Mouse (Mus musculus): ENCODE data around the gene Ifnl3. TPM values are rescaled to one million over a fixed set of nuclear protein-coding genes. Genes with fewer than 3 reads are reported as not detected.

Gene Ifnl3
- polyA plus RNA-seq, 1 experiment from 2014 or later = not detected

DNA sequence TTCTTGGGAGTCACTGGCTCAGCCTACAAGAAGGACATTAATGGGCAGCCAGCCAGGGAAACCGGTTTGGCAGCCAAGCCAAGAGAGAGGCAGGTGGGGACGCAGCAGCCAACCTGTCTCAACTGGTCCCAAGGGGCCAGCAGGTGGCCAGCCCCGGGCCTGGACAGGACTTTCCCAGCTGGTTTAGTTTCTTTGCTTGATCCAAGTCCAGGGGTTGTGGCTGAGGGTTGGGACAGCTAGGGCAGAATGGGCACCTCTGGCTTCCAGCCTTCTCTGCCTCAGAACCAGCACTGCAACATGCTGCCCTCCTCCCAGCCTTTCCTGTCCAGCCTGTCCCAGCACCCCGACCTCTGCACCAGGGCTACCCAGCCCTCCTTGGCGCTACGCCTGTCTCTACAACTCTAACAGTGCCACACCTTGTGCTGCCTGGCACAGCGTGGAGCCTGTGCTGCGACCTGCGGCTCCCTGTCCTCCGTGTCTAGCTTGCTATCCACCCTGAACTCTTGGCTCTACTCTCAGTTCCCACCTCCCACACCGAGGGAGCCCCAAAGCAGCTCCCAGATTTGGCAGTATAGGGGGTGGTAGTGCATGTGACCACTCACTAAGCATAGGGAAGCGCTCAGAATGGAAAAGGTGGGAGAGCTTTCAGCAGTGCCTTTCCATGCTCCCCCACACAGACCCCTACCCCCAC is 47.8 kb downstream of the Ifnl3 start:
- H3K27ac ChIP-seq (replicated peaks in 1 of 2; ENCODE audit: control insufficient read depth in 1 of 2, insufficient read depth in 1 of 2, low read depth in 2 of 2, low read length in 2 of 2) = peak overlapping the region; percentile 7 to 13; a peak in 2 of 4 replicates
- H3K9ac ChIP-seq (ENCODE audit: low read length) = peak overlapping the region; percentile 25
- no peak overlapping the region for H3K4me3 ChIP-seq (ENCODE audit: control insufficient read depth in 1 of 2, insufficient read depth in 1 of 2, low read depth in 1 of 2, low read length in 2 of 2)
- no peak for ATAC-seq (ENCODE audit: insufficient number of reproducible peaks, insufficient read depth, low FRiP score, low read depth)
- H3K4me1 ChIP-seq (ENCODE audit: control insufficient read depth in 2 of 2, insufficient read depth in 2 of 2, low read length in 2 of 2) = peaks cover 32 to 35% of the 10 kb centered on the region in 2 experiments
- no peaks in the 10 kb centered on the region for H3K9me3 ChIP-seq (ENCODE audit: control insufficient read depth, low read length)
- 57% methylated on average over 12 of the region's 12 CpGs for WGBS
- peaks cover 39% of the 10 kb centered on the region for H3K36me3 ChIP-seq (ENCODE audit: control insufficient read depth, insufficient read depth, low read length)
- H3K27me3 ChIP-seq (ENCODE audit: control insufficient read depth, insufficient read depth, low read length) = no peaks in the 10 kb centered on the region
- H3K4me2 ChIP-seq (ENCODE audit: low read length) = no peak overlapping the region

- Histone ChIP-seq H3K27me3 (ENCODE audit: control insufficient read depth, insufficient read depth, low read length) (no peaks in the 10 kb centered on the region), H3K9me3 (ENCODE audit: control insufficient read depth, low read length) (no peaks in the 10 kb centered on the region), H3K4me1 (ENCODE audit: control insufficient read depth in 2 of 2, insufficient read depth in 2 of 2, low read length in 2 of 2) (peaks cover 33 to 36% of the 10 kb centered on the region in 2 experiments), H3K9ac (ENCODE audit: low read length) (peak overlapping the region; percentile 10), H3K4me2 (ENCODE audit: low read length) (no peak overlapping the region), H3K27ac (replicated peaks in 1 of 2; ENCODE audit: control insufficient read depth in 1 of 2, insufficient read depth in 1 of 2, low read depth in 2 of 2, low read length in 2 of 2) (peak overlapping the region in 1 of 2 experiments; percentile 7; a peak in 2 of 4 replicates), H3K4me3 (ENCODE audit: control insufficient read depth in 1 of 2, insufficient read depth in 1 of 2, low read depth in 1 of 2, low read length in 2 of 2) (no peak overlapping the region), H3K36me3 (ENCODE audit: control insufficient read depth, insufficient read depth, low read length) (peaks cover 32% of the 10 kb centered on the region)
- ATAC-seq (ENCODE audit: insufficient number of reproducible peaks, insufficient read depth, low FRiP score, low read depth) = no peak
- 37% methylated on average over 5 of the region's 5 CpGs for WGBS
Observed at GRCm38 (mm10) chr7:28570982-28571682, 48.5 kb downstream of the Ifnl3 start.

DNA sequence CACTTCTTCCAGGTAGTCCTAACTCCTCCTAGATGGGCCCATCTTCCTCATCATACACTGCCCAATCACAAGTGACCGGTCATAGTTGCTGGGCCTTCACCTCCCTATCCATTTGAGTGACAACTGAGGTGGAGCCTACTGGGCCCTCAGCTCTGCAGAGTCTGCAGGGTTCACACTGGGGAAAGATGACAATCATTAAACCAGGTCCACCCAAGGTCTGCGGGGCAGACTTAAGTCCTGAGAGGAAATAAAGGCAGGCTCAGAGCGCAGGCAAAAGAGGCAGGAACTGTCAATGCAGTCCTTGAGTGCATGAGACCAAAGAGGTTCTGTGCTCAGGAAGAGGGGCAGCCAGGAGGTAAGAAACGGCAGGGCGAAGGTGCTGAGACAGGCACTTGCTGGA is 50.1 kb downstream of the Ifnl3 start:
- H3K4me2 ChIP-seq (ENCODE audit: low read length) = no peak overlapping the region
- WGBS = 80% methylated on average over 5 of the region's 5 CpGs
- no peaks in the 10 kb centered on the region for H3K27me3 ChIP-seq (ENCODE audit: control insufficient read depth, insufficient read depth, low read length)
- peaks cover 17% of the 10 kb centered on the region for H3K36me3 ChIP-seq (ENCODE audit: control insufficient read depth, insufficient read depth, low read length)
- H3K4me3 ChIP-seq (ENCODE audit: control insufficient read depth in 1 of 2, insufficient read depth in 1 of 2, low read depth in 1 of 2, low read length in 2 of 2) = no peak overlapping the region
- no peak overlapping the region for H3K27ac ChIP-seq (replicated peaks in 1 of 2; ENCODE audit: control insufficient read depth in 1 of 2, insufficient read depth in 1 of 2, low read depth in 2 of 2, low read length in 2 of 2)
- H3K4me1 ChIP-seq (ENCODE audit: control insufficient read depth in 2 of 2, insufficient read depth in 2 of 2, low read length in 2 of 2) = peaks cover 48 to 52% of the 10 kb centered on the region in 2 experiments
- H3K9ac ChIP-seq (ENCODE audit: low read length) = no peak overlapping the region
- no peaks in the 10 kb centered on the region for H3K9me3 ChIP-seq (ENCODE audit: control insufficient read depth, low read length)
- ATAC-seq (ENCODE audit: insufficient number of reproducible peaks, insufficient read depth, low FRiP score, low read depth) = no peak

DNA sequence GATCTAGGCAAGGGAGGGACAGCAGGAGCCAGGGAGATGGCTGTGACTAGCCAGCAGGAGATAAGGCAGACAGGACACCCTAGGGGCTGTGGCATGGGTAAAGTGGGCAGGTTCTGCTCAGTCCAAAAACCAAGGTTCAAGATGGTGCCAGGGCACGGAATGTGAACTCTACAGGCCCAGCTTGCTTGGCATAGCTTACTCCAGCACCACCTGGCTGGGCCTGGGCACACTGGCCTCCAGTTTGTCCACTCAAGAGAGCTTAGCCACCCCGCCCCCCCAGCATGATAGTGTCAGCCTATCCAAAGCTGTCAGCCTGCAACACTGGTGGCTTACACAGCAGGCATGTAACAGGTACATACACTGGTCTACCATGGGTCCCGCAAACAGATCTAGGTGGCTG is 50.6 kb downstream of the Ifnl3 start:
- Histone ChIP-seq H3K36me3 (ENCODE audit: control insufficient read depth, insufficient read depth, low read length) (peaks cover 11% of the 10 kb centered on the region; the same call in 1 of the 2 replicates), H3K9ac (ENCODE audit: low read length) (no peak overlapping the region), H3K4me2 (ENCODE audit: low read length) (no peak overlapping the region), H3K4me3 (ENCODE audit: control insufficient read depth in 1 of 2, insufficient read depth in 1 of 2, low read depth in 1 of 2, low read length in 2 of 2) (no peak overlapping the region), H3K27ac (replicated peaks in 1 of 2; ENCODE audit: control insufficient read depth in 1 of 2, insufficient read depth in 1 of 2, low read depth in 2 of 2, low read length in 2 of 2) (no peak overlapping the region), H3K9me3 (ENCODE audit: control insufficient read depth, low read length) (no peaks in the 10 kb centered on the region), H3K27me3 (ENCODE audit: control insufficient read depth, insufficient read depth, low read length) (no peaks in the 10 kb centered on the region), H3K4me1 (ENCODE audit: control insufficient read depth in 2 of 2, insufficient read depth in 2 of 2, low read length in 2 of 2) (peaks cover 53 to 56% of the 10 kb centered on the region in 2 experiments)
- WGBS = 89% methylated on average over 3 of the region's 3 CpGs
- no peak for ATAC-seq (ENCODE audit: insufficient number of reproducible peaks, insufficient read depth, low FRiP score, low read depth)

Small RNA genes within 50 kb of the gene (microRNA-seq; reads per million reads assigned to microRNA genes)
- not detected for gene Mir7049

Other genes starting within 250 kb of the Ifnl3 start
- 6.7 and 8.4 TPM in 2 replicates for gene Eid2b, start 245.1 kb upstream of the Ifnl3 start, polyA plus RNA-seq (2014; fragmentation: Nextera tagmentation; extraction: Ambion mirVana)
- not detected in 2 replicates for gene Selenov, start 231.7 kb upstream of the Ifnl3 start, polyA plus RNA-seq (2014; fragmentation: Nextera tagmentation; extraction: Ambion mirVana)
- gene Dll3, start 220.6 kb upstream of the Ifnl3 start, polyA plus RNA-seq (2014; fragmentation: Nextera tagmentation; extraction: Ambion mirVana) = 0.14 TPM in 1 of 2 replicates, not detected in the other
- gene Timm50, start 210.8 kb upstream of the Ifnl3 start, polyA plus RNA-seq (2014; fragmentation: Nextera tagmentation; extraction: Ambion mirVana) = 119 and 131 TPM in 2 replicates
- gene Supt5, start 184.1 kb upstream of the Ifnl3 start, polyA plus RNA-seq (2014; fragmentation: Nextera tagmentation; extraction: Ambion mirVana) = 47.9 and 48.0 TPM in 2 replicates
- 731 and 789 TPM in 2 replicates for gene Rps16, start 172.2 kb upstream of the Ifnl3 start, polyA plus RNA-seq (2014; fragmentation: Nextera tagmentation; extraction: Ambion mirVana)
- gene Plekhg2, start 150.2 kb upstream of the Ifnl3 start, polyA plus RNA-seq (2014; fragmentation: Nextera tagmentation; extraction: Ambion mirVana) = 32.9 and 35.6 TPM in 2 replicates
- gene Zfp36, start 142.6 kb upstream of the Ifnl3 start, polyA plus RNA-seq (2014; fragmentation: Nextera tagmentation; extraction: Ambion mirVana) = 10.1 and 12.2 TPM in 2 replicates
- gene Med29, start 130.1 kb upstream of the Ifnl3 start, polyA plus RNA-seq (2014; fragmentation: Nextera tagmentation; extraction: Ambion mirVana) = 50.9 and 57.7 TPM in 2 replicates
- 61.9 and 62.5 TPM in 2 replicates for gene Paf1, start 129.9 kb upstream of the Ifnl3 start, polyA plus RNA-seq (2014; fragmentation: Nextera tagmentation; extraction: Ambion mirVana)
- gene Gmfg, start 85.4 kb upstream of the Ifnl3 start, polyA plus RNA-seq (2014; fragmentation: Nextera tagmentation; extraction: Ambion mirVana) = 8.4 and 8.6 TPM in 2 replicates
- 1.6 and 2.1 TPM in 2 replicates for gene Lrfn1, start 70.9 kb upstream of the Ifnl3 start, polyA plus RNA-seq (2014; fragmentation: Nextera tagmentation; extraction: Ambion mirVana)
- not detected in 2 replicates for gene Ifnl2, start 12.4 kb upstream of the Ifnl3 start, polyA plus RNA-seq (2014; fragmentation: Nextera tagmentation; extraction: Ambion mirVana)
- gene Sycn, start 18.0 kb downstream of the Ifnl3 start, polyA plus RNA-seq (2014; fragmentation: Nextera tagmentation; extraction: Ambion mirVana) = not detected in 2 replicates
- not detected in 2 replicates for gene Nccrp1, start 24.4 kb downstream of the Ifnl3 start, polyA plus RNA-seq (2014; fragmentation: Nextera tagmentation; extraction: Ambion mirVana)
- 23.5 and 25.2 TPM in 2 replicates for gene Samd4b, start 75.3 kb downstream of the Ifnl3 start, polyA plus RNA-seq (2014; fragmentation: Nextera tagmentation; extraction: Ambion mirVana)
- gene Pak4, start 75.3 kb downstream of the Ifnl3 start, polyA plus RNA-seq (2014; fragmentation: Nextera tagmentation; extraction: Ambion mirVana) = 21.1 and 22.1 TPM in 2 replicates
- gene Acp7, start 108.5 kb downstream of the Ifnl3 start, polyA plus RNA-seq (2014; fragmentation: Nextera tagmentation; extraction: Ambion mirVana) = not detected in 2 replicates
- 3.7 and 4.2 TPM in 2 replicates for gene Fbxo27, start 170.0 kb downstream of the Ifnl3 start, polyA plus RNA-seq (2014; fragmentation: Nextera tagmentation; extraction: Ambion mirVana)
- gene Fbxo17, start 194.0 kb downstream of the Ifnl3 start, polyA plus RNA-seq (2014; fragmentation: Nextera tagmentation; extraction: Ambion mirVana) = 8.0 and 8.6 TPM in 2 replicates
- 129 and 135 TPM in 2 replicates for gene Mrps12, start 219.0 kb downstream of the Ifnl3 start, polyA plus RNA-seq (2014; fragmentation: Nextera tagmentation; extraction: Ambion mirVana)
- 18.8 and 20.3 TPM in 2 replicates for gene Sars2, start 219.2 kb downstream of the Ifnl3 start, polyA plus RNA-seq (2014; fragmentation: Nextera tagmentation; extraction: Ambion mirVana)
- gene Ccer2, start 233.3 kb downstream of the Ifnl3 start, polyA plus RNA-seq (2014; fragmentation: Nextera tagmentation; extraction: Ambion mirVana) = not detected in 2 replicates
- 56.4 and 57.7 TPM in 2 replicates for gene Sirt2, start 243.9 kb downstream of the Ifnl3 start, polyA plus RNA-seq (2014; fragmentation: Nextera tagmentation; extraction: Ambion mirVana)
- 25.7 and 29.5 TPM in 2 replicates for gene Nfkbib, start 244.7 kb downstream of the Ifnl3 start, polyA plus RNA-seq (2014; fragmentation: Nextera tagmentation; extraction: Ambion mirVana)